Mouse (Mus musculus) erythroblast, adult 5-6 weeks (primary cell): Measurements from ENCODE around the gene Serpine3. TPM values are rescaled to one million over a fixed set of nuclear protein-coding genes. Genes with fewer than 3 reads are reported as not detected.
"Not testable (repeated sequence)": the region's sequence is repeated elsewhere in the genome, so short reads cannot be mapped to it uniquely, and the experiment has no call there.

ENCODE experiments used
- ATAC-seq: replicated peaks from 2 replicates; pipeline ENCODE4 v1.8.0; 2016; ENCODE audit warnings: moderate number of reproducible peaks, mild to moderate bottlenecking, moderate TSS enrichment, inconsistent platforms; ENCODE audit not compliant: poor library complexity, low FRiP score, severe bottlenecking
- total RNA-seq, 2 experiments: library from RNA; stranded (forward) in 1 of 2; stranded (reverse) in 1 of 2; fragments of 150-400 nt in 1 of 2; fragments of 200-764, 138-1000 nt in 1 of 2; gene quantifications; 2 replicates each; pipeline versions ENCODE4 v1.2.3 to v1.2.4; 2015 to 2017; ENCODE audit warnings: low replicate concordance in 2 of 2

Gene Serpine3
- total RNA-seq (2015; ENCODE audit: low replicate concordance) (not detected in 2 replicates), total RNA-seq (2017; ENCODE audit: low replicate concordance) (not detected in 2 replicates)

GRCm38 (mm10) chr14:62663367-62663766, at the start of gene Serpine3:
Serpine3 (plus strand) TSS chr14:62663667.
- ATAC-seq = no peak

- no peak for ATAC-seq
These were observed 41.1 kb upstream of the Serpine3 start for GRCm38 (mm10) chr14:62622393-62622792.

- ATAC-seq = no peak
These were observed 35.5 kb upstream of the Serpine3 start for GRCm38 (mm10) chr14:62627951-62628350.

- no peak for ATAC-seq
These were observed 25.8 kb upstream of the Serpine3 start for GRCm38 (mm10) chr14:62637436-62638344.

- ATAC-seq = no peak
These were observed 25.1 kb upstream of the Serpine3 start for GRCm38 (mm10) chr14:62638345-62638702.

- ATAC-seq = no peak
These were observed 24.4 kb upstream of the Serpine3 start for GRCm38 (mm10) chr14:62639111-62639510.

GRCm38 (mm10) chr14:62639551-62639950, 23.9 kb upstream of the Serpine3 start:
- ATAC-seq = no peak

- no peak for ATAC-seq
These were observed 23.1 kb upstream of the Serpine3 start for GRCm38 (mm10) chr14:62640396-62640795.

GRCm38 (mm10) chr14:62642368-62642767, 21.1 kb upstream of the Serpine3 start:
- ATAC-seq = not testable (repeated sequence)

GRCm38 (mm10) chr14:62648405-62648804, 15.1 kb upstream of the Serpine3 start:
- no peak for ATAC-seq

GRCm38 (mm10) chr14:62650376-62650775, 13.1 kb upstream of the Serpine3 start:
- ATAC-seq = no peak

GRCm38 (mm10) chr14:62651771-62652170, 11.7 kb upstream of the Serpine3 start:
- no peak for ATAC-seq

- ATAC-seq = no peak
These were observed 7.5 kb upstream of the Serpine3 start for GRCm38 (mm10) chr14:62655996-62656395.

- no peak for ATAC-seq
These were observed 6.0 kb upstream of the Serpine3 start for GRCm38 (mm10) chr14:62657469-62657868.

- no peak for ATAC-seq
These were observed 1.1 kb upstream of the Serpine3 start for GRCm38 (mm10) chr14:62662381-62662780.

GRCm38 (mm10) chr14:62664976-62665673, 1.7 kb downstream of the Serpine3 start:
- ATAC-seq = no peak

GRCm38 (mm10) chr14:62673646-62674045, 10.2 kb downstream of the Serpine3 start:
- ATAC-seq = no peak

- ATAC-seq = no peak
These were observed 54.7 kb downstream of the Serpine3 start for GRCm38 (mm10) chr14:62718161-62718560.

GRCm38 (mm10) chr14:62721625-62722024, 58.2 kb downstream of the Serpine3 start:
- ATAC-seq = no peak

GRCm38 (mm10) chr14:62724560-62724959, 61.1 kb downstream of the Serpine3 start:
- ATAC-seq = no peak

GRCm38 (mm10) chr14:62731902-62732301, 68.4 kb downstream of the Serpine3 start:
- ATAC-seq = no peak
